Mouse (Mus musculus) left cerebral cortex, postnatal 14 days (tissue): Measurements from ENCODE around the gene Tex14. TPM values are rescaled to one million over a fixed set of nuclear protein-coding genes. Genes with fewer than 3 reads are reported as not detected.
"Not testable (repeated sequence)": the region's sequence is repeated elsewhere in the genome, so short reads cannot be mapped to it uniquely, and the experiment has no call there.

ENCODE experiments used
- DNase-seq, 2 experiments: peaks; one replicate each; pipeline ENCODE4 v3.0.0; 2021 to 2022; ENCODE audit warnings: low spot score in 2 of 2, mixed read lengths in 1 of 2
- intact Hi-C: fragments of 180-260 bp; cut with DNase I; formaldehyde crosslinking; loops from one replicate; pipeline ENCODE4 v1.15.1; 2025
- long read RNA-seq, 2 experiments: library from polyadenylated mRNA; stranded (forward); transcript quantifications; one replicate each; pipeline ENCODE4 v2.0.0; 2021
- total RNA-seq, 2 experiments: library from RNA; stranded (reverse); gene quantifications; 2 replicates each; pipeline ENCODE4 v1.2.3; 2021

Tex14 gene
- total RNA-seq, result under 1 TPM; 0.19 to 0.92 TPM
- long read RNA-seq, experiment 1, result 0 reads
- long read RNA-seq, experiment 2, result 0 reads

DNA sequence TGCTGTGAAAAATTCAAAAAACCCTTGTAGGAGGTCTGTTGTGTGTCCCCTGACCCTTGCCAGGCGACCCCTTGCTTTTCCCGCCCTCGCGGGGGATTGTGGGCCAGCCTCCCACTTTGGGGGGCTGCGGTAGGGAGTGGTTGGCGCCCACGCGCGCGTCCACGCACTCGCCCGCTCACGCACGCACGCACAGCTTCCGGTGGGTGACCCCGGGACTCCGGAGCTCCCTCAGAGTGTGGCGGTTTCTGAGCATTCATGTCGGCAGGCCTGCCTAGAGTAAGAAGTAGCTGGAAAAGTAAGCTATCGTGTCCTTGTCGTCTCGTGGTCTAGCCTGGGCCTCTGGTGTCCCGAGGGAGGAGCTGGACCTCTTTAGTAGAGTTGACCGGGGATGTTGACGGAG is at the start of gene Tex14, which contains the start of gene Rad51c:
Tex14 (plus strand) TSS at position 190 of the 400 bp plus-strand sequence.
Rad51c (minus strand) TSS at position 79 of the 400 bp plus-strand sequence.
- intact Hi-C loops, result no loop called here
- no peak for DNase-seq

DNA sequence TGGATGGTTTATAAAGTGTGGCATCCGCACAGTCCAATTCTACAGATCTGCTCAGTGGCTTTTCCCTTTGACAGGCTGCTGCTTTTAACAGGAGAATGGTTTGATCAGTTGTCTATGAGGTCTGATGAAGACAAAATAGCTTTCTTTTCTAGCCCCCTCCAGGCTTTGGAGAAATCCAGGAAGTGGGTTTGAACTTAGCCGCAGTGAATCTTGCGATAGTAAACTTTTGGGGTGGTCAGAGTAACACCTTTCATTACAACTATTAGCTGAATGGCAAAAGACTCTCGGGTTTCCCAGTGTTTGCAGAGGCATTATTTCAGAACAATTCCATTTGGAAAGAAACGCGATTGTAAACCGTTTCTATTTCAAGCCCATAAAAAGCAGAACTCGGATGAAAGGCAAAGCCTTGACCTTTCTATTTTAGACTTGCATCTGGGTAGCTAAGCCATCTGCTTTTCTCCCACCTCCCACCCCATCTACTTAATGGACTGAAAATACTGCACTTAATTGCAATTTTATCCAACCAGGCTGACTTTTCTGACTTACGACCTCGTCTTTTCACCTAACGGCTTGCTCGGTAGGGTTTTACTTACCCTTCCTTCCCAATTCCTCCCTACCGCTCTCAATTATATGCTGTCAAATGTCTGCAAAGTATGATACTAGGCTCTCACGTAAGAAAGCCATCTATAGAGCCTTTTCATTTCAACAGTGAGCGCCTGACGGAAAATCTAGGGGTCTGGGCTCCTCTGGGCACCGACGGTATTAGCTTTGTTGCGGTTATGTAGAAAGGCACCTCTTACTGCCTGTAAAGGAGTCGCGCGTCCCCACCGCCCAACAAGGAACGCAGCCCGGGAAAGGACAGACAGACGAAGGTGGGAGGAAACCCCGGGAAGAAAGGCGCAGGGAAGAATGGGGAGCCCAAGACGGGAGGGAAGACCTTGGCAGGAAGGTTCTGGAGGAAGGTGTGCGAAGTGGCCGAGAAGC is 47.3 kb upstream of the Tex14 start:
- intact Hi-C loops, result loop anchor here (5.0 kb wide), 1 partner anchor 115 kb away; no protein-coding TSS in a partner anchor
- peak; percentile 19 to 26 for DNase-seq

DNA sequence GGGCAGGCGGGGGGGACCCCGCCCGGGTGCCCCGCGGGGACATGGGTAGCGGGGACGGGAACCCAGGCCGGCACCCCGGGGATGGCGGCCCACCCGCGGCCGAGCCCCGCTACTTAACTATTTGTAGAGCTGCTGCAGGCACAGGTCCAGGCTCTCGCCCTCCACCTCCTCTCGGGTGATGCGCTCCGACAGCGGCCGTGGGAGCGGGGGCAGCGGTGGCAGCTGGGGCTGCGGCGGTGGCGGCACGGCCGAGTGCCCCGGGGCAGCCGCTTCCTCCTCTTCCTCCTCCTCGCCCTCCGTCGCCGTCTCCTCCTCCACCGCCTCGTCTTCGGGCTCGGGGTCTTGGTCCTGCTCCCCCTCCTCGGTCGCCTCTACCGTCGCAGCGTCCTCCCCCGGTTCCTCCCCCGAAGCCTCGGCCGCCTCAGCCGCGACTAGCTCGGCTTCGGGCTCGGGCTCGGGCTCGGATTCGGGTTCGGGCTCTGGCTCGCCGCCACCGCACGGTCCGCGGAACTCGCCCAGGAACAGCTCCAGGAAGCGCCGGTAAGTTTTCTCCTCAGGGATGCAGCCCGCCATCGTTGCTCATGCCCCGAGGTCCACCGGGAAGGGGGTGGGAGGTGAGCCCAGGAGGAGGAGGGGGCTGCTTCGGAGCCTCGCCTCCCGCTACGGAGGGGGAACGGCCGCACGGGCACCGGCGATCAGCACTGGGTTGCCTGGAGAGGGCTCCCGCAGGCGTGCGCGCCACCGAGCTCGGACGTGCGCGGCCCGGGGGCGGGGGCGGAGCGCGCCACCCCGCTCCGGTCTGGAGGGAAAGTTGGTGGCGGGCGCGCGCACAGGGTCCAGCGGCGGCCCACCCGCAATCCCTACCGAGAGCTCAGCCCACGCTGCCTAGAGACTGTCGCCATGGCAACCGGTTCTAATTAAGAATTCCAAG is 46.3 kb upstream of the Tex14 start, which contains the start of gene Ppm1e:
Ppm1e (minus strand) TSS at position 693 of the 931 bp plus-strand sequence.
- intact Hi-C loops, result loop anchor here (5.0 kb wide), 1 partner anchor 116 kb away; no protein-coding TSS in a partner anchor
- DNase-seq, result peak; percentile 88 to 95

DNA sequence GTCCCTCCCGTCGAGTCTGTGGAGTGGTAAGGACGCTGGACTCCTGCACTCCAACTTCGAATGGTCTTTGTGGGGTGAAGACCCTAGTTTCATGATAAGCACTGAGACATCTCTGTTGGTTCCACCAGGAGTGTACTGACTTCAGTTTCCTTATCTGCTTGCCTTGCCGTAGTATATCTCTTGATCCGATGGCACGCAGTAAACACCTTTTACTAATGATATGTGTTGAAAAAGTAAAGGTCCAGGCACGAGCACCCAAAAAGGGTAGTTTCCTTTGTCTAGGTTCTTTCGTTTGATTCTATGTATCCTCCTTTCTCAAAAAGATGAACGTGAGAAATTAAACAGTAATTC is 45.6 kb upstream of the Tex14 start:
- intact Hi-C loops, result loop anchor here (5.0 kb wide), 1 partner anchor 117 kb away; no protein-coding TSS in a partner anchor
- DNase-seq, result no peak

DNA sequence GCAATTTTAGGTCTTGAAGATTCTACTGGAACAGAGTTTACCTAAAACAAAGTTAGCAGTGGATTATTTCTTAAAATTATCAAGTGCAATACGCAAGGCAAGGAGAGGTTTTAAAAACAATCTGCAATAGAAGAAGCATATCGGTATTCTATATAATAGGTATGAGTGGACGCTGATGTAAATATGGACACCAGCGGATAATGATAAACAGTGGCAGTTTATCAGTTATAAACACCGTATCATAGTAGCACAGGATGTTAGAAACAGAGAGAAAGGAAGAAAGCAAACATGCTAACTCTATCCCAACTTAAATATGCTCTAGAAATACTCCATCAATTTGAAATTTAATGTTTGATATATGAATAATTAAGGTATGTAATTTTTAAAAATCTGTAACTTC is 39.7 kb upstream of the Tex14 start:
- intact Hi-C loops, result no loop called here
- DNase-seq, result no peak

DNA sequence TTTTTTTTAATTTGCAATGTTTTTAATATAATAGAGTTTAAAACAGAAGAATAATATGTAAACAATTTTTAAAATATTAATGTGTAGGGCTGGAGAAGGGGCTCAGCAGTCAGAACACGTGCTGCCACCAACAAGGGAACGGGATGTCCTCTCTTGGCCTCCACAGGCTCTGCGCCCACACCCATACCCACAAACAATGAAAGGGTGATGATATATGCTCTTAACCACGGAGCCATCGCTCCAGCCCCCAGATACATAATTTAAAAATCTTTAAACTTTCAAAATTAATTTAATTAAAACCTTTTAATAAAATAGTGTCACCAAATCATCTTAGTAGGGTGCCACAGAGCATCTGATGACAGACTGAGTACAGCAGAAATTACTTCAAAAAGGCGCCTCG is 37.8 kb upstream of the Tex14 start:
- intact Hi-C loops, result no loop called here
- no peak for DNase-seq

DNA sequence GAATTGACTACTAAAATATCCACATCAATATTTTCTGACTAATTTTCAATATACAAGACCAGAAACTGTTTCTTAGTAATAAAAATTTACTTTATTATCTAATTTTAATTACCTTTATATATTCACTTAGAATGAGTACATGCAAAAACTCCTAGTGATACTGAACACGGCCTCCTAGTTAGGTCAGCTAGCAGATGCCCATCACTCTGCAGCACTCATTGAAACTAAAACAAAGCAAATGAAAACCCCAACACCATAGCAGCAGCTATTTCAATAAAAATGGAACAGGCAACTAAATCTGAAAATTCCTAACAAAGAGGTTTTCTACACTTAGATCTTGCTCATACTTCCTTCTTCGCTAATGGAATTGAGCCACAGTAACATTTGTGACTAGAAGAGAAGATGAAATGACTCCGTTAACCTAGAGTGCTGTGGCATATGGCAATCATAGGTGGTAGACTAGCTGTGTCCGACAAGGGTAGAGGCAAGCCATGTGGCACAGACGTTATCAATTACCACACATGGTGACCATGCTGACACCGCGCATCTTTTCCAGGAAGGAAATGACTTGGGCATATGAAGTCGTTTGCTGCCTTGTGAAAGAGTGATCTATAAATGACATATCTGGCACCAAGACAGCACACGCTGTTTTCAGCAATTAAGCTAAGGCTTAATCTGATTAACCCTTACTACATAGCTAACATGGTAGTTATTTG is 36.8 kb upstream of the Tex14 start:
- intact Hi-C loops, result no loop called here
- DNase-seq, result no peak

DNA sequence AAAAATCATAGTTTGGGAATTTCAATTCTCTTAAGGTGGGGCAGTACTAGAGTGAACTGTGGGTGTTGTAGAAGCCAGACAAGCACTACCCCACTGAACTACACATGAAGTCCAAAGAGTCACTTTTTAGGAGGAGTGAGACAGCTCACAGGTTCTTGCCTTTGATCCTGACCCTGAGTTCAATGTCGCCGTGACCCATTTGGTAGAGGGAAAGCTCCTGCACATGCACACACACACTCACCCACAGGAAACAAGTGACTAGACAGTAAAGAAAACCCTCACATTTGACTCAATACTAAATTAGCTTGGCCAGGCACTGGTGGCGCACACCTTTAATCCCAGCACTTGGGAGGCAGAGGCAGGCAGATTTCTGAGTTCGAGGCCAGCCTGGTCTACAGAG is 20.3 kb upstream of the Tex14 start:
- no peak for DNase-seq
- intact Hi-C loops, result no loop called here

DNA sequence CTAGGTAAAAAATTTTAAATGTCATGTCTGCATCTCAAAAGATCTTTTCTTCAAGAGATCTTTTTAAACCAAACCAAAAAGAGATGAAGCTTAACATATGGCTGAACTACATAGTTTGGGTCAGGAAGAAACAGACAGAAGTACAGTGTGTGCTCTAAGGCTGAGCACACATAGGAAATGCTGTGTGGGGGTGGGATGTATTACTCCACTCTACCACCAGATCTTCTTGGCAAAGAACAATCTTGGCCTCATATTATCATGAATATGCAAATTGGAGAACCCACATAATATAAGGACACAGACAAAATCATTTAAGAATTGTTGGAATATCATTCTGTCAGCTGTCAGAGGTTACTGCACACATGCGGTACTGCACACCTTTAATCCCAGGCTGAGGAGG is 19.2 kb upstream of the Tex14 start:
- DNase-seq, result peak in 1 of 2 experiments; percentile 64
- intact Hi-C loops, result no loop called here

DNA sequence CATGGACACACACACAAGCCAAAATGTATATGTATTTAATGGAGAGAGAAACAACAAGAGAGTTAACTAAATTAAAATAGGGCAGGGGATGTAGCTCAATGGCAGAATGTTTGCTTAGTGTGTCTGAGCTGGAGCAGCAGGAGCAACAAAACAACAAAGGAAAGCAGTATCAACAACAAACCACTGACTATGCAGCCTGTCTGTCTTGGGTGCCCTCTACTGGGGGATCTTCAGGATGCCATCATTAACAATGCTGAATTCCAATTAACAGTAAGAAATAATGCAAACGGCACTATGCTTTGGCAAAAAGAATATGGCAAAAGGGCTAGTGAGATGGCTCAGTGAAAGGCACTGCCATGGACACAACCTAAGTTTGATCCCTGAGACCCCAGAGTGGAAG is 11.0 kb upstream of the Tex14 start:
- intact Hi-C loops, result loop anchor here (5.0 kb wide), 1 partner anchor 177 kb away; no protein-coding TSS in a partner anchor
- DNase-seq, result peak; percentile 46 to 64

DNA sequence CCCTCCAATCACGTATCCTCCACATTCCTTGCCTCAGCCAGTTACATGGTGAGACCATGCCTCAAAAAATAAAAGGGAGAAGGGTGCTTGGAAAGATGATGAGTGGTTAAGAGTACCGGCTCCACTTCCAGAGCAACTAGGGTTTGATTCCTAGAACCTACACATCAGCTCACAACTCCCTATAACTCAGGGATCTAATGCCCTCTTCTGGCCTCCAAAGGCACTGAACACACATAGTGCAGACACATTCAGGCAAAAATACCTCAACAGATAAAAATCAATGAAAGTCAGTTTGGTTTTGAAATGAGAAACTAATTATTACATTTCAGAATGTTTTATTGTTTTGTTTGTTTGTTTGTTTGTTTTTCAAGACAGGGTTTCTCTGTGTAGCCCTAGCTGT is 6.5 kb upstream of the Tex14 start:
- no peak for DNase-seq

DNA sequence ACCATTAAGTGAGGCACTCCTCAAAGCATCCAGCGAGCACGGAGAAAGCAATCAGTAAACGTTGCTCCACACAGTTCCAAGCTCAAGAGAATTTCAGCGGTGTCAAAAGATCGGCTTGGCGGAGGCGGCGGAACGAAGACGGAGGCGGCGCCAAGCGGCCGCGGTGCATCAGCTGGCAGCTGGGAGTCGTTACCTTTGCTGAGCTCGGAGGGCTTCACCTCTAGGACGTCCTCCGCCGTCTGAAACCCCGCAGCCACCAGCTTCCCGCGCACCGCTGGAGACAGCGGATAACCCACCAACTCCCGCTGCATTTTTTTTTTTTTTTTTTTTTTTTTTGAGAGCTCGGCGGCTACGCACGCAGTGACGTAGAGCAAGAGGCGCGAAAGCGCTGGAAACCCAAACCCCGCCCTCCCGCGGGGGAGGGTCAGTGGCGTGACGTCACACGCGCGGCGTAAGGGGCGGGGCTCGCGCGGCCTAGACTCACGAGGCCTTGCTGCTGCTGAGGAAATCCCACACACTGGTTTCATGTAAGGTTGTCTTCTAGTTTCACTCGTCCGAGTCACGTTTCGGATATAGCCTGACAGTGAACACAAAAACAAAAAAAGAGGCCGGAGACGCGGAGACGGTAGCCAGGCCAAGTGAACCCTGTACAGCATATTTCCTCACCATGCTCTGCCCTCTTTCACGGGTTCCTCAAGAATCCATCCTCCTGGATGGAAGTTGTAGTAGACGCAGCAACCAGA is 583 bp upstream of the Tex14 start:
- DNase-seq, result peak; percentile 96

More for the DNA sequence above, 6.5 kb upstream of the Tex14 start:
- intact Hi-C loops, result no loop called here

DNA sequence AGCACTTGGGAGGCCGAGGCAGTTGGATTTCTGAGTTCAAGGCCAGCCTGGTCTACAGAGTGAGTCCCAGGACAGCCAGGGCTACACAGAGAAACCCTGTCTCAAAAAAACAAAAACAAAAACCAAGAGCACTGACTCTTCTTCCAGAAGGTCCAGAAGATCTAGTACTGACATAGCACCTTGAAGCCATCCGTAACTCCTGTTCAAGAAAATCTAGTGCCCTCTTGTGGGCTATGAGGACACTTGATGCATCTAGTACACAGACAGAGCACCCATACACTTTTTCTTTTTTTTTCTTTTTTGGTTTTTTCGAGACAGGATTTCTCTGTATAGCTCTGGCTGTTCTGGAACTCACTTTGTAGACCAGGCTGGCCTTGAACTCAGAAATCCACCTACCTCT is 8.5 kb downstream of the Tex14 start:
- not testable (repeated sequence) for DNase-seq
- intact Hi-C loops, result loop anchor here (5.0 kb wide), 1 partner anchor 201 kb away; no protein-coding TSS in a partner anchor

More for the DNA sequence above, 583 bp upstream of the Tex14 start:
- intact Hi-C loops, result no loop called here

DNA sequence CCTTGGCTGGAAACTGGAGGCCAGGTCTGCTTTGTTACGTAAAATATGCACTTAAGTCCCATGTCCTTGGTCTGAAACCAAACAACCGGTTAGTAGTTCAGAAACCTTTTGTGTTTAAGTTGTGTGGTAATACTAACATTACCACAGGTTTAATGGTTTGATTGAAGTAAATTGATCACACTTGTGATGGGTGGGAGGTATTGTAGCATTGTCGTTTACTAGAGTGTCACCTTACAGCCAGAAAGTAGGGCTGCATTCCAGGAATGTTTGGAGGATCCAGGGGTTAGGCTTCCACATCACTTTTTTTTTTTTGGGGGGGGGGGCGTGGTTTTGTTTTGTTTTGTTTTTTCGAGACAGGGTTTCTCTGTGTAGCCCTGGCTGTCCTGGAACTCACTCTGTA is 11.3 kb downstream of the Tex14 start:
- intact Hi-C loops, result no loop called here
- no peak for DNase-seq

DNA sequence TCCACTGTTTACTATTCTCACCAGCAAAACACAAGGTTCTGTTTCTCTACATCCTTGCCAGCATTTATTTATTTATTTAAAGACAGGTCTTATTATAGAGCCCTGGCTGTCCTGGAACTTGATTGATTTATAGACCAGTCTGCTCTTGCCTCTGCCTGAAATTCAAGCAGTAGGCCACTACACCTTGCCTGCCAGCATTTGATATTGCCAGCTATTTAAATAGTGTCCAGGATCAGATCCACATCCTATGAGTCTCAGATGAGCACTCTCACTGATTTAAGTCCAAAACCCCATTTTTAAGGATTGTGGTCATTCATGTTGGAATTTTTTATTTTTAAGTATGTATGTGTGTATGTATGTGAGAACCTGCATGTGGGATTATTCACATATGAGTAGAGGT is 16.0 kb downstream of the Tex14 start:
- DNase-seq, result no peak
- intact Hi-C loops, result no loop called here

DNA sequence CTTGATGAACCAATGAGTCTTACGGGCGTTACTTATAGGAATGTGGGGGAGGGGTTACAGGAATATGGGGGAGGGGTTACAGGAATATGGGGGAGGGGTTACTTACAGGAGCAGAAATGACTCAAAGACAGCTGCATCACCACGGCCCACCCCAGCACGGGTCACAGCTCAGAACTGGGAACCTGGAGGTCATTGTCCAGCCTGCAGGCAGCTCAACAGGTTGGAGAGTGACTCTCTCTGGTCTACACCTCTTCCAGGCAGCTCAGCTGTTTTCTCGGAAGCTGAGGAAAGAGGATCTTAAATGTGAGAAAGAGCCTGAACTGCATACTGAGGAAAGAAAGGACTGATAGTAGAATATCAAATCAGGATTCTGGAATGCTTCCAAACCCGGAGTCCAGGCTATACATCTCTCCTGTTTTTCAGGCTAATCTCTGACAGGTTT is 16.9 kb downstream of the Tex14 start:
- DNase-seq, result no peak
- intact Hi-C loops, result no loop called here

DNA sequence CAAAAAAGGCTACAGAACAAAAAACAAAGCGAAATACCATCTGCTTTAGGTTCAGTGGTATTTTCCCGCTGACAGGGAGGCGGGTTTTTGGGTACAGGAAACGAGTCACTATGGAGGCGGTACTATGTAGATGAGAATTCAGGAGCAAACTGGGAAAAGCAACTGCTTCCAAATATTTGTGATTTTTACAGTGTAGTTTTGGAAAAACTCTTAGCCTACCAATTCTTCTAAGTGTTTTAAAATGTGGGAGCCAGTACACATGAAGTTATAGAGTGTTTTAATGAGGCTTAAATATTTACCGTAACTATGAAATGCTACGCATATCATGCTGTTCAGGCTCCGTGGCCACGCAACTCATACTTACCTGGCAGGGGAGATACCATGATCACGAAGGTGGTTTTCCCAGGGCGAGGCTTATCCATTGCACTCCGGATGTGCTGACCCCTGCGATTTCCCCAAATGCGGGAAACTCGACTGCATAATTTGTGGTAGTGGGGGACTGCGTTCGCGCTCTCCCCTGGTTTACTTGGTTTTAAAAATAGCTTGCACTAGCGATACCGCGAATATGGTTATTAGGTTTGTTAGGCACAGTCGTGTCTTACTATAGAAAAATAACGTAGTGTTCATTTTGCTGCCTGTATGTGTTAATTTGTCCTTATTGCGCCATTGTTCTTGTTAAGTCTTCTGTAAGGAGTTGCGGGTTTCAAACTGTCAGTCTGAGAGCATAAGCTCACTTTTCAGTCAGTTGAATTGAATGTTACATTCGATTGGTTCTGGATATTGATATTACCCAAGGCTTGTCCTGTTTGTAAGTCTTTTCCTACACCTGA is 17.9 kb downstream of the Tex14 start:
- peak; percentile 91 to 96 for DNase-seq
- intact Hi-C loops, result no loop called here
